Mouse (Mus musculus) G1E-ER4 (cell line): ENCODE results near the gene Sgip1. TPM values are rescaled to one million over a fixed set of nuclear protein-coding genes. Genes with fewer than 3 reads are reported as not detected.

Source experiments
- GATA1 ChIP-seq: IDR thresholded peaks from one replicate; pipeline ENCODE4 v1.8.0; 2012; ENCODE audit warnings: low read length, inconsistent platforms
- polyA plus RNA-seq: library from polyadenylated mRNA; stranded (reverse); fragments of >175 nt; gene quantifications from 2 replicates; pipeline ENCODE4 v1.2.3, GENCODE M21; 2012

Gene Sgip1
- polyA plus RNA-seq, 1 experiment = not detected

DNA sequence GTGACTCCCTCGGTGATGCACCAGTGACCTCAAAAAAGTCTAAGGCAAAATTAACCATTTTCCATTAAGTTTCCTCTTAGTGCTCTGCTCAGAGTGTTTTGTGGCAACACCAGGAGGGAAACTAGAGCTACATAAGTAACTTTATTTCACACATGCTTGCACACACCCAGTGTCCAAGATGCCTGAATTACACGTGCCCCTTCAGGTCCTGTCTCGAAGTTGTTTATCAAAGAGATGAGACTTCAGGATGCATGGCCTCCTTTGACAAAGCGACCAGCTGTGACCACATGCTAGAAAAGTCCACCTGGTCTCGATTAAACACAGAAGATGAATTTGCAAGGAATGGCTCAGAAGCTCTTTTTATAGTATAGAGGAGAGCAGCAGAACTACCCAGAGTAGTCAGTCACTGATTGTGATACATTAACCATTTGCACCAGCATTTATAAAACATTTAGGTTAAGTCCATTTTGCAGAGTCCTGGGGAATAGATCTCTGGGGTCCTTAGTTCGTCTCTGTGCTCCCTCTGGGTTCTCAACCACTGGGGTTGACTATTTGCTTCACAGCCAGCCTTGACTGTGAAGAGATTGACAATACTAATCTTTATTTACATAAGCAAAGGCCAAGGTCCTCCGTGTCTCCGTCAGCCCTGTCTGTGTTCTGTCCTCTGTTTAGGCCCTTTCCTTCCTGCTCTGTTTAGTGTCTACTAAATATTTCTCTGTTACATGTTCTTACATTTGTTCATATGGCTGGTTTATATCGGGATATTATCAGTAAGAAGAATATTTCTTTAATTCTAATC is 70.1 kb downstream of the Sgip1 start:
- no peak for TF ChIP-seq GATA1

DNA sequence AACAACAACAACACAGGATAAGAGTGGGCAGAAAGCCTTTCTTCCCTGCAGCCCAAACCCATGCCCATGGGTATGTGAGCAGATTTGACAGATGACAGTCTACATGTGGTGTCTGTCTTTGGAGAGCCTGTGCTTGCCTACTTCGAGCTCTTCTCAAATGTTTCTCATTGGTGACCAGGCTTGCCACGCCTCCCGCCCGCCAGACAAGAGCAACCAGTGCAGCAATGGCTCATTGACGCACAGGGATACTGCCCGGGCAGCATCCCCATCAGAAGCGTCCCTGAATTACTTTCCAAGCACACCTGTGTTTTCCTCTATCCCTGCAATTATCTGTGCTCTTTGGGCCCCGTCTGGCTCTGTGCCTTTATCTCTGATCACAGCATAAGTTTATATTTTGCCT is 72.2 kb downstream of the Sgip1 start:
- no peak for TF ChIP-seq GATA1

DNA sequence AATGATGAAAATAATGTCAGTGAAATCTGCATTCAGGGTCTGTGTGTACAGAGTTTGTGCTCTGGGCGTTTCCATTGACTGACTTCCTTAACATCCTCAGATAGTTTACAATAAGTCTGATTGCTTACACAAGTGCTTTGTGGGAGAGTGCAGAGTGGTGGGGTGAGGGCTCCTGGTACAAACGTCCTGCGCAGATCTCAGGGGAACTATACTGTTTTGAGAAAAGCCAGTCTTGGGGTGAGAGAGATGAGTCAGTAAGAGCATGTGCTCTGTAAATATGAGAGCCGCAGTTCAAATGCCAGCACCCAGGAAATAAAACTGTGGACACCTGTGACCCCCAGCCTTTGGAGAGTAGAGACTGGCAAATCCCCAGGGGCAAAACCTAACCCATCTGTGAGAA is 80.7 kb downstream of the Sgip1 start:
- no peak for TF ChIP-seq GATA1

DNA sequence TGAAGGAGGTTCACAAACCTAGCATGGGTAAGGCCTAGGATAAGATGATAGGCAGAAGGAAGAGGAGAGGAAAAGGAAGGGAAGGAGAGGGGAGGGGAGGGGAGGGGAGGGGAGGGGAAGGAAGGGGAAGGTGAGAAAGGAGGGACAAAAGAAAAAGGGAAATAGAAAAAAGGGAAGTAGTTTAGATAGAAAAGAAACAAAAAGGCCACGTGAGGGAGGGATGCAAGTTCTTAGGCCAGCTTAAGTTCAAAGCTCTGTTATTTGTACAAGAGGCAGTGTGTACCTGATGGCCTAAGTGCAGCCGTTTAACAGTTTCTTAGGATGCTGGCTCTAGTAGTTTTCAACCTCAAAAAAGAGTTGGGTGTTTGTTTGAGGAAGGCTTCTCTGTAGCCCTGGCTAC is 83.4 kb downstream of the Sgip1 start:
- no peak for TF ChIP-seq GATA1

DNA sequence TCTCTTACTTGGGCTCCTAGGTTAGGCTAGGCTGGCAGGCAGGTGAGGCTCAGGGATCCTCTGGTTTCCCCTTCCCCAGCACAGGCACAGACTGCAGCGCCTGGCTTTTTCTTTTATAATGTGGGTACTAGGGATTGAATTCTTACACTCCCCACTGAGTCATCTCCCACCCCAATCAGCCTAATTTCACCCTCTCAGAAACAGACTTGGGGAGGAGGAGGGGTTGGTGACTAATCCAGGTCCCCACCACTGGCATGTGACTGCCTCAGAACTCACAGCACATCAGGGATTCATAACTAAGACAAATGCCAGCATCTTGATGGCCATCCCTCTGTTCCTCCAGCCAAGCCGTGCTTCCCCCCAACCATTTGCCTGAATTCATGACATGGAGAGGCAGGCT is 85.1 kb downstream of the Sgip1 start:
- no peak for TF ChIP-seq GATA1

DNA sequence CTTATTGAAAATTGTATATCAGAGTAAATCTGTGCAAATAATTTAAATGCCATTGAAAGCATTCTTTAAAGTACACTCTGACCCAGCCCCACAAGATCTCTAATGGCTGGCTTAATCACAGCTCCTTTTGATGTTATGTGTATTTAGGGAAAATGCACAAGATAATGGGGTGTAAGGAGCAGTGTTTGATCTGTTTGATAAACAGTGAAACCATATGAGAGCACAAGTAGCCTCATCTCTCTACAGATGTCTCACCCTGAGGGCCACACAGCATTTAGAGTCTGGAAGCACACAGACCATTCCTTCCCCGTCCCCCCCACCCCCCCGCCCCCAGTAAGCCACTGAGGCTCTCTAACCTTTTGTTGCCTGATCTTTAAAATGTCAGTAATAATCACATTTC is 87.4 kb downstream of the Sgip1 start:
- TF ChIP-seq GATA1 = no peak

DNA sequence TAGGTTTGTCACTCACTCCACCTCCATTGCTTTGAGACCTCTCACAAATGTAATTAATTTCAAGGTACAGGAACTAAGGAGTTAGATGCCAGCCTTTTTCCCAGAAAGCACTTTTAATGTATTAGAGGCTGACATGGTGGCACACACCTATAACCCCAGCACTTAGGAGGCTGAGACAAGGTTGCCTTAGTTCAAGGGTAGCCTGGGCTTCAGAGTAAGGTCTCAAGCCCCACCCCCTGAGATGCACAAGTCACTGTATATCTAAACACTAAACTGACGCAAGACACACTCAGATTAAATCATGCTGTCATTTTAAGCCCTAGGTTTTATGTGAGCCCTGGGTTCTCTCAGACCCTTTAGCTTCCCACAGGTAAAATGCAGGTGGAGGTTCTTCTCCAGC is 92.1 kb downstream of the Sgip1 start:
- no peak for TF ChIP-seq GATA1

DNA sequence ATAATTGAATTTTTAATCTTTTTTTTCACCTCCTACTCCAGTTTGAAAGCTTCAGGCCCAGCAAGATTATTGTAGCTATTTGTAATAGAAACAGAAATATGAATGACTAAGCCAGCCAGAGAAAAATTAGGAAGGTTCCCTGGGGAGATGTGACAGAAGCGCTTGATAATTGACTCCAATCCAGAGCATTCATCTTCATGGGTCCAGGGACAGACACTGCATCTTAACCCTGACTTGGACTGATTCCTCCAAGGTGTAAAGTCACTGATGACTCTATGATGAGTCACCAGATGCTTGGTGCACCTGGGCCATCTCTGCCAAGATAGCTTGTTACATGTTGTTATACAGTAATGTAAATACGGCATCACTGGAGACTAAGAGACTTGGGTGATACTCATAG is 92.6 kb downstream of the Sgip1 start:
- TF ChIP-seq GATA1 = no peak

DNA sequence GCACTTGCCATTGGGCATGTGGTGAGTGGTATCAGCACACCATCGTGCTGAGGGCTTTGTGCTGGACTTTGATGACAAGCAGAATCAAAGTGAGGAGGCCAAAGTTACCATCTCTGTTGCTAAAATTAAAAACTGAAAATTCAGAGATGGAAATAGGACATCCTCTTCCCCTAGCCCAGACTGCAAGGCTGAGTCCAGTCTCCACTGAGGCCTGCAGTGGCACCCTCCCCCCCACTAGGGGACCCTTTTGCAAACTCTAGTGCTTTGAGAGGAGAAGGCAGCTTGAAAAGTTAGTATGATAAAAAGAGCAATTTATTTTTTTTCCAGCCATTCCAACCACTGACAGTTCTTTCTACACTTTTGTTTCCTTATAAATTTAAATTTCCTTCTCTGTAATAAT is 93.6 kb downstream of the Sgip1 start:
- no peak for TF ChIP-seq GATA1

DNA sequence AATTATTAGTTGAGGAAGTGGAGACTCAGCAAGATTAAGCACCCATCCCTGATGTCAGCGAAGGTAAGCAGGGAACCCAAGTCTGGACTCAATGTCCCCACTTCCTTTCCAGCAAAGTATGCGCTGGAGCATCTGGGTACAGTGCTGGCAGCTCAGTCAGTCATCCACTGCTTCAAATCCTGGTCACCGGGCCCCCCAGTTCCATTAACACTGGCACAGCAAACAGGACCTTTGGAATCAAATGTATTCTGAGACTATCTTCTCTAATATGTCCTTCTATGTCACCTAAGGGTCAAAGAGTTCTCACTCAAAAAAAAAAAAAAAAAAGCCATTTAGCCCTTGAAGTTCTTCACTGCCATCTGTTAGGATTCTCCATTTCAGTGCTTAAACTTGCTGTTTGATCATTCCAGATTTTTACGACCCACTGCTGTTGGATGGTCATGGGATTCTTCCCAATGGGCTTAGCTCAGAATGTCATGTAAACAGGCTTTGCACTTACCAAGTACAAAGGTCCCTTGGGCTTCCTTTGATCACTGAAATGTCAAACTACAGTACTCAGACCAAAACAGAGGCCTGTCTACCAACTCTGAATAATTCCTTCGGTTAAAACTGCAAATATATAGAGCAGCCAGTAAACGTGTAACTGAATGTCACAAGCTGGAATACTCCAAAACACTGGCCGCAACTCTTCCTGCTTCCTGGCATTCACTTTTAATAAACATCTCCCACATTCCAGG is 99.1 kb downstream of the Sgip1 start:
- TF ChIP-seq GATA1 = no peak

DNA sequence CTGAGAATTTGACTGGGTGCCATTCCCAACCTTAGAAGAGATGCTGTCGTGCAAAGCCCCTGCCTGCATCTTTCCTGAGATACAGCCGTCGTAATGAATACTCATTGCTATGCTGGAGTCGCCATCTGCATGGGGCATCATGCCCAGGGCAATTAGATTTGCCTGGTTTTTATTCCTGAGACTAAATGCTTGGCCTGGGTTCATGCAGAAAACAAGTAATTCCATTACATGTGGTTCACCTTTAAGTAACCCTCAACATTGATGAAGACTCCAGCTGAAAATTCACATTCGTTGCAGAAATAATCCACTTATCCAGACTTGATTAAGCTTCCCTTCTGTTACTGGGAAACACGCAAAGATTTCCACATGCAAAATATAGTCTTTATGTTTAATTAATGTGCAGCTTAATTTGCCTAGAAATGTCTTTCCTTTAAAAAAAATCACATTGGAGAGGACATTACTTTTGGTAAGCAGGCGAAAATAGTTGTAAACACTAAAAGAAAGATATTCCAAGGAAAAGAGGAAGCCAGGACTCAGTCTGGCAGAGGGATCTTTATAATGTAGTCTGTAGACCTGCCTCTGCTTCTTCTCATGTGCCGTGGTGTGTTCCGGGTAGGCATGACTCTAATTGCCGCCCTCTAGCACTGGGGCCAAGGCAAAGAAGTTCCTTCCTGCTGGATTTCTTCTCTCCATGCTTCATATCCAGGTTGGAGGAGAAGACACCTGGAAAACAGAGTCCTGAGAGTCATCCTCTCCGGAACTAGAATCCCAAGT is 100.0 kb downstream of the Sgip1 start:
- no peak for TF ChIP-seq GATA1

DNA sequence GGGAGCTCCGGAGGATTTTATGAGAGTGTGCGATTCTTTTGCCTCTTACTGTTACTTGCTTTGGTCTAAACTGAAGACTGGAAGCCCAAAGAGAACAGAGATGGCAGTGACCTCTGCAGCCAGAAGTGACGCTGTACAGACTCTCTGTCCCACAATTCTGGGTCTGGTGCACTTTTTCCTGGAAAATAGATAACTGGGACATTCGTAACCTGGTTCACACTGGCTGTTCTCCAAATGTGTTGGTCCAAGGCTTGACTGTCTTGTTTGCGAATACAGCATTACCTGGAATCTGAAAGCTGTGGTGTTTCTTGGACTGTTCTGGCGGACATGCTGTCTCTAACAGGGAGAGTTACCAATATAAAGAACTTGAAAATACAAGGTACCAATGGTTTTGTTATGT is 109.4 kb downstream of the Sgip1 start:
- no peak for TF ChIP-seq GATA1

DNA sequence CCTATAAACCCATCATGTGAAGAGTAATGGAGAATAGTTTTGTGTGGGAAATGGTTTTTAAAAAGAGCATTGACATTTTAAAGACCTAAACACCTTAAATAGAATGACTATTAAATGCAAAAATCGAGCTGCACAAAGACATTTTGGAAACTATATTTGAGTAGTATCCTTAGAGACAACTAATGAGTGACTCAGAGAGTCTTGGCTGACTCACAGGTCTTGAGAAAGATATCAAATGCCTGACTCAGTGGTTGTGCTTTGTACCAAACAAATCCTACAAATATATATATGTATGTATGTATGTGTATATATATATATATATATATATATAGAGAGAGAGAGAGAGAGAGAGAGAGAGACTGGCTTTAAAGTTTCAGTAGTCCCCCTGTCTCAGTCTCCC is 110.1 kb downstream of the Sgip1 start:
- no peak for TF ChIP-seq GATA1

DNA sequence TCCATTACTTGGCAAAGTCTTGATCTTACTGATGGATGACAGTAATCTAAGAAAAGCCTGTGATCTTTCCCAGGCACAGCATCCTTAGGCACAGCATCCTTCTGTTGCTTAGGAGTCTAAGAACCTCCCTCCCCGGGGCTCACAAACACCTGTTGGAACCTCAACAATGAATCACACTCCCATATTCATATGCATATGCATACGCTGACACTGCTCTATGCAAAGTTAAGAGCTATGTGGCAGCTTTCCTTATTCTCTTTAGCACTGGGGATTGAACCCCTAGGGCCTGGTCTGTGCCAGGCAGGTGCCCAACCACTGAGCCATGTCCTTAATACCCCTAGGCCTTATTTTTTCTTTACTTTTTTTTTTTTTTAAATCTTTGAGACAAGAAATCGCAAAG is 111.2 kb downstream of the Sgip1 start:
- TF ChIP-seq GATA1 = no peak

DNA sequence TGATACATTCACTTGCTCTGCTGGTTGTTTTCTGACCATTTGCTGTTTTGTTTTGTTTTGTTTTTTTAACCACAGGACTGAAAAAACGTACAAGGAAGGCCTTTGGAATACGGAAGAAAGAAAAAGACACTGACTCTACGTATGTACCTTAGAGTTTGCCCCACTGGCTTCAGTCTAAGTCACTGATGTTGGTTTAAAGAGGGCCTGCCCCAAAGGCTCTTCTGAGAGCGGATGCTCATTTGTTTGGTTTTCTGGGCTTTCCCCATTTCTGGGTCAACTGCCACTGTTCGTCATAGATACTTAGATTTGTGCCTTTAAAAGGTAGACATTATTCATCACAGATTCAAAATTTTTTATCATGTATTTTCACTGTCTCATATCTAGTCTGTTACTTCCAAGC is 111.7 kb downstream of the Sgip1 start:
- TF ChIP-seq GATA1 = no peak

DNA sequence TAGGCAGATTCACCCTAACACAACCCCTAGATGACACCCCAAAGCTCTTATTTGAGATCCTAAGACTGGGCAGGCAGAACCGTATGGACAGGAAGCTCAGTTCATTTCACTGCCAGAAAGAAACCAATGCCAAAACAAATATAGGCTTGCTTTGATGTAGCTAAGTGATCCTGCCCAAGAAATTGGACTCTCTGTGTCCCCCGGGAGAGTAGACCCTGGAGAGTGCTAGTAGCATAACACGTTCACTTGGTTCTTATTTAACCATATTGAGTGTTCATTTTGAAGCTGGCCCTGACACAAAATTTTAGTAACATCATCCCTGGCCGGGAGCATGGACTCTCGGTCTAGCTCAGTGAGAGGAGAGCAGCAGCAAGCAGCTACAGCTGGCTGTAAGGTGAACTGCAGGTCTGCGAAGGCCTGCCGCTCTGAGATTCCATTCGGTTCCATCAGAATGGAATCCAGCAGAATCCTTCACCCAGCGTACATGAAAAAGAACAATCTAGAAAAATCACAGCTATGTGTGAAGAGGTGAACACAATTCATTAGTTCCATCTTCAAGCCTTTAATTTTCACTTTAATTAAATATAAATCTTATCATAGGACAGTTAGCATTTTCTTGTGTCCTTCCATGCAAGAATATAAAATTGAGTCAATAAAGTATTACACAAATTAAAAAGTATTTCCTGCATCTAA is 112.4 kb downstream of the Sgip1 start:
- no peak for TF ChIP-seq GATA1
